Mouse (Mus musculus) cerebellum, adult 8-10 months (tissue): ENCODE results near the gene Pik3ca.

ENCODE experiments used
- DNase-seq: peaks from one replicate; pipeline ENCODE4 v3.0.0; 2022

Gene Pik3ca

GRCm38 (mm10) chr3:32505841-32506240, 108.4 kb downstream of the Pik3ca start:
- no peak for DNase-seq

- no peak for DNase-seq
These were observed 109.1 kb downstream of the Pik3ca start for GRCm38 (mm10) chr3:32506366-32507225.

GRCm38 (mm10) chr3:32508666-32509324, 111.3 kb downstream of the Pik3ca start:
- DNase-seq = peak; percentile 71

- DNase-seq = no peak
These were observed 112.3 kb downstream of the Pik3ca start, which contains the start of gene Zfp639 for GRCm38 (mm10) chr3:32509496-32510374. Gene Zfp639 (plus strand): TSS chr3:32510259.

- peak; percentile 96 for DNase-seq
These were observed 113.1 kb downstream of the Pik3ca start for GRCm38 (mm10) chr3:32510375-32511190.

- DNase-seq = peak; percentile 39
These were observed 113.7 kb downstream of the Pik3ca start for GRCm38 (mm10) chr3:32511191-32511550.

- no peak for DNase-seq
These were observed 115.3 kb downstream of the Pik3ca start for GRCm38 (mm10) chr3:32512686-32513284.

- DNase-seq = no peak
These were observed 116.1 kb downstream of the Pik3ca start for GRCm38 (mm10) chr3:32513528-32513927.
